Mouse (Mus musculus) cerebellum, postnatal 14 days (tissue): ENCODE results near the gene Myh11.

ENCODE experiments used
- DNase-seq, 2 experiments: peaks; one replicate each; pipeline ENCODE4 v3.0.0; 2021; ENCODE audit warnings: mixed read lengths in 2 of 2

Gene Myh11

DNA sequence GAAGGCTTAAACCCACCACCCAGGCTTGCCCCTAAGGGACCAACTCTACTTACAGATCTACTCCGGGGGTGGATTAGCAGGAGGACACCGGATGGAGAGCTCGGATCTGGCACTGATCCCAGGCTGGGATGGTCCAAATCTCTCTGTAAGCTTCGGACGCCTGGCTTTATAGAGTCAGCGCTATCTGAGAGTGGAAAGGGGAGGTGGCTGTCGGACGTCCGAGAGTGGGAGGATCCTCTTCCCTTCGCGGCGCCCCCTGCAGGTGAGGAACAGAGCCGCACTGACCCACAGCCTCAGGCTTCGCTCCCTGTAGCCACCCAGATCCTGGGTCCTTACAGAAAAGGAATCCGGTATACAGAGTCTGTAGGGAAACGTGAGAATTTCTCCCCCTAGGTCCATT, at the start of gene Myh11:
Gene Myh11 (minus strand): TSS at position 150 of the 400 bp plus-strand sequence.
- peak; percentile 67 to 83 for DNase-seq

DNA sequence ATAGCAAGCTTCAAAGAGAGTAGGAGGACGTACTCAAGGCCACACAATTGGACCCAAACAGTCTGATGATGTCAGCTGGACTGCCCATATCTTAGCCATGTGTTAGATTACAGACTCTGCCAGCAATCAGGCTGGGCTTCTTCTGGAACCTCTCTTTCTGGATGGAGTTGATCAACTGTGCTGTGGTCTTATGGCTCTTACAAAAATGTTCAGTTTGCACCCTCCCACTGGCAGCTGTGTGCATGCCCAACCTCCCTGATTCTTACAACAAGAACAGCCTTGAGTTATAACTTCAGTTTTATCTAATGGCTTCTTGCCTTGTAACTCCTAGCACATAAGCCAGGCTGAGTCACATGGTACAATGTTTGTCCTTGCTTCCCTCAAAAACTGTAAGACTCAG, 37.0 kb upstream of the Myh11 start:
- DNase-seq, result no peak

GRCm38 (mm10) chr16:14320494-14320893, 29.3 kb upstream of the Myh11 start:
- no peak for DNase-seq

GRCm38 (mm10) chr16:14319681-14320080, 28.5 kb upstream of the Myh11 start:
- DNase-seq, result no peak

- DNase-seq, result peak; percentile 99 to 100
Observed at GRCm38 (mm10) chr16:14316884-14317876, 26.0 kb upstream of the Myh11 start, which contains the start of gene Fopnl. TSS of gene Fopnl (minus strand) at chr16:14317405.

GRCm38 (mm10) chr16:14312914-14313313, 21.7 kb upstream of the Myh11 start:
- no peak for DNase-seq

- peak; percentile 41 to 63 for DNase-seq
Observed at GRCm38 (mm10) chr16:14311371-14311770, 20.2 kb upstream of the Myh11 start.

DNA sequence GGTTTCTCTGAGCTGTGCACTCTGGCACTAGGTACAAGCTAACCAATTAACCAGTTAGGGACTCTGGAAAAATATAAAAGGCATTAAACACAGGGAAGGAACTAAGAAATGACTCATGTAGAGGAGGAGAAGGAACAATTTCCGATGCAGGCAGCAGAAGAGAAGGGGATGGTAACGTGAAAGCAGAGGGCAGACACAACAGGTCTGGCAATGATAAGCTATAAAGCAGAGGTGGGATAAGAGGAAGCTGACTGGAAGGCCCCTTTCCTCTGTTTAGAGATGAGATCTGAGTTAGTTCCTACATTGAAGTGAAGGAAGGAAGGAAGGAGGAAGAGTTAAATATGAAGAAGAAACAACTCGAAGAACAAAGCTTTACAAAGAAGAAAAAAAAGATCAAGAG, 18.7 kb upstream of the Myh11 start:
- DNase-seq, result no peak

- DNase-seq, result no peak
Observed at GRCm38 (mm10) chr16:14308245-14309073, 17.3 kb upstream of the Myh11 start.

DNA sequence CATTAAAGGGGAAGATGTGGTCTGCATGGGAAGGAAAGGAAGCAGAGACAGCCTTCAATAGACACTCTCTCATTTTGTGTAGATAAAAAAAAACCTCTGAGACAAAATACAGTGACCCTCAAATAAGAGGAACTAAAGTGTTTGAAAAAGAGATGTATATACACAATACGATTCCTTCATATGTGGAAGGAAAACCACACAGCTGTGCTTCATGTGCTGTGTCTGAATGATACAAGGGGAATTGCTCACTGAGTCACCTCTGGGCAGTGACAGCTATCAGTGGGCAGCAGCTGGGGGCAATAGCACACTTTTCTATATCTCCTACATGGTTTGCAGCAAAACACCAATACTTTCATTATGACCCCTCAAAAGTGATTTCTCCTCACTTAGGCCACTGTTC, 16.2 kb upstream of the Myh11 start:
- DNase-seq, result no peak

DNA sequence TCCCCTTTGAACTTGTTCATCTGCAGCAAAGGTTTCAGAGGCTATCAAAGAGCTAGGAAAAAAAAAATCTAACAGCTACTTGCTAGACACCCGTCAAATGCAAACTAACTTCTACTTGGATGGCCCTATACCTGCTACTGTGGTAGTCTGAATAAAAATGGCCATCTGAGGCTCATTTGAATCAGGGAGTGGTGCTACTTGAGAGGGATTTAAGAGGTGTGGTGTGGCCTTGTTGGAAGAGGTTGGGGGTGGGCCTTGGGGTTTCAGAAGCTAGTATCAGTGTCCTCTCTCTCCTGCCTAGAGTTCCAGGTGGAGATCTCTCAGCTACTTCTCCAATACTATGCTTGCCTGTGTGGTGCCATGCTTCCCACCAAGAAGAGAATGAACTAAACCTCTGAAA, 15.3 kb upstream of the Myh11 start:
- DNase-seq, result no peak

DNA sequence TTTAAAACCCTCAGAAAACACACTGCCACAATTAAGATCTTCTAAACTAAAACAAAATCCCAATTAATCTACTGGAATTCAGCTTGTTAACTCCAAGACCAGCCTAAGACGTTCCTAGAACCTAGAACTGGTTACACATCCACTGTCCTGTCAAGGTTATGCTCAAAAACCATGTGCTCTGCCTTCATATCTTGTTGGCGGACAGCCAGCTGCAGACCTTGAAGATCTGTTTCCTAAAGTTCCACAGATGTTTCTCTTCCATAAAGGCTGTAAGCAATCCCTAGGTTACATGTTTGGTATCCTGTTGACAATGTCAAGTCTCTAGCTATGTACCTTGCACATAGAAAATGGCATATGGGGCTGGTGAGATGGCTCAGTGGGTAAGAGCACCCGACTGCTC, 13.6 kb upstream of the Myh11 start:
- DNase-seq, result no peak

- DNase-seq, result no peak
Observed at GRCm38 (mm10) chr16:14303676-14304075, 12.5 kb upstream of the Myh11 start.

GRCm38 (mm10) chr16:14303148-14303547, 12.0 kb upstream of the Myh11 start:
- no peak for DNase-seq

- DNase-seq, result no peak
Observed at GRCm38 (mm10) chr16:14298461-14298860, 7.3 kb upstream of the Myh11 start.

DNA sequence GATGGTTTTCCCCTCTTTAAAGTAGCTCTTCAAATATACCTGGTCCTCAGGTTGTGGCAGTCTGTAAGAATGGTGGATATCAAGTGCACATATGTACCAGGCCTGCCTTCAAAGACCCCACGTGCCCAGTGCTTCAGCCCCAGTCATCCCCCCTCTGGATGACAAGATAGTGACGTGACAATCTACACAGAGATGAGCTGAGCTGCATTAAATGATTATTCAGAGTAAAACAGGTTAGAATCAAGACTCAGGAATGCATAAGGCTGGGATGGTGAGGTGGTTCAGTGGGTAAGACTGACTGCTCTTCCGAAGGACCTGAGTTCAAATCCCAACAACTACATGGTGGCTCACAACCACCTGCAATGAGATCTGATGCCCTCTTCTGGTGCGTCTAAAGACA, 6.6 kb upstream of the Myh11 start:
- no peak for DNase-seq

DNA sequence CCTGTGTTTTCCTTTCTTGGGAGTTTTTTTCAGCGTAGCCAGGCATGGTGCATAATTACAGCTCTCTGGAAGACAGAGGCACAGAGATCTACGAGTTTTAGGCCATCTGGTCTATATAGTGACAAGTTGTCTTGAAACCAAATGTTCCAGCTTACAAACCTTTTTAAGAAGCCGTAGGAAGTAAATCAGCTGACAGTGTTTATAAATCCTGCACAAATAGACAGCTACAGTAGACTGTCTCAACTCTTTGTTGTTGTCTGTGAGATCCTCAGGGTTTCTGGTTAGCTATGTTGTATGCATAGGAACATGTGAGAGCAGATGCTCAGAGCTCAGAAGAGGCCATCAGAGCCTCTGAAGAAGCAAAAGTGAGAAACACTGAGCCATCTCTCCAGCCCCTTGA, 6.0 kb upstream of the Myh11 start:
- no peak for DNase-seq

DNA sequence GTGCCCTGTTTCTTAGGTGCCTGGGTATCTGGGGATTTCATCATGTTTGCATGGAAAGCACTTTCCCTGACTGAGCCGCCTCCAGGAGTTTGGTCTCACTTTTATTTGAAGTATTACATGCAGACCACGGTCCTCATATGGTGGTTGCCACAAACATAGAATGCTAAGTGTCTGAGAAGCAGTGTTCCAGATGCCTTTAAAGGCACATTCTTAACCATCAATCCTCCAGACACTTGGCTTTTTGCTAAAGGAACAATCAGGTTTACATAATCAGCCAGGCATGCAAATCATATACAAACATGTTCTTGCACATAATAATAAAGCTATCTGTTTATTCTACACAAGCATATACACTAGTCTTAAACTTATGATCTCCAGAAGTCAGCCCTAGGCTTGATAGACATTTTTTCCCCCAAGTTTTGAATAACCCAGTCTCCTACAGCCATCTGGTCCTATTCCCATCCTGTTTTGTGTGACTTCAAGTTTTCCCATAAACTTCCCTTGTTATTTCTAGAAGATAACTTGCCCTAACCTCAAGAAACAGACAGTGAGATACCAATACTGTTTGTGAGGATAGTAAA, 5.5 kb upstream of the Myh11 start:
- DNase-seq, result no peak

DNA sequence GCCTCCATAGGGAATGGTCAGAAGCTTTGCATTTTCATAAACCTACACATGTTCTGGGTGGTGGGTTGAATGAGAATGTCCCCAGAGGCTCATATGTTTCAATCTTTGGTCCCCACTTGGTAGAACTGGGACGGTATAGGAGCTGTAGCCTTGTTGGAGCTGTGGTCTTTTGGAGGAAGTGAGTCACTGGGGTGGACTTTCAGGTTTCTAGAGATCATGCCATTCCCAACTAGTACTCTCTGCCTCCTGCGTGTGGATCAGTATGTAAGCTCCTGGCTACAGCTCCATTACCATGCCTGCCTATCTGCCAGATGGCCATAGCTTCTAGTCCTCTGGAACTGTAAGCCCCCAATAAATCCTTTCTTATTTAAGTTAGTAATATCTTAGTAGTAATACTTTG, 4.1 kb upstream of the Myh11 start:
- no peak for DNase-seq

GRCm38 (mm10) chr16:14292205-14293199, 1.3 kb upstream of the Myh11 start:
- peak; percentile 17 to 39 for DNase-seq

GRCm38 (mm10) chr16:14272374-14272965, 18.7 kb downstream of the Myh11 start:
- DNase-seq, result no peak
